Comparison of ENCODE assay signal across 19 mouse cellular contexts in genomic region chr6:141576646-141577200, GRCm38 (mm10). TPM values are rescaled to one million over a fixed set of nuclear protein-coding genes. Genes with fewer than 3 reads are reported as not detected.
DNase-seq lines count a peak whose midpoint lies in the region; ATAC-seq and TF ChIP-seq lines count a peak whose summit lies in the region.
"Had no signal": no experiment of that assay in that cellular context is flagged by ENCODE, and none has a peak within 500 bp of the region (broad histone marks: within the 10 kb centered on the region; RNA-seq: fewer than 3 reads in every experiment).

No protein-coding gene starts in this region.

- H3K4me1 ChIP-seq in liver, adult 2 months (ENCODE audit: control insufficient read depth, insufficient read depth, low read length) = no peaks in the 10 kb centered on the region
- H3K4me1 ChIP-seq in liver, embryonic 11.5 days (replicated peaks; ENCODE audit: control insufficient read depth, insufficient read depth, low read length) = no peaks in the 10 kb centered on the region
- peaks cover 3% of the 10 kb centered on the region; the same call in 1 of the 2 replicates for H3K4me1 ChIP-seq in midbrain, embryonic 16.5 days (ENCODE audit: control insufficient read depth, insufficient read depth, low read length)
- H3K4me1 ChIP-seq: heart, embryonic 12.5 days; hindbrain, embryonic 13.5 days; limb, embryonic 13.5 days had no signal

- H3K79me2 ChIP-seq in liver, adult 2 months (ENCODE audit: control insufficient read depth, insufficient read depth, low read length) = no peaks in the 10 kb centered on the region

- H3K4me2 ChIP-seq in liver, embryonic 11.5 days = no peak overlapping the region
- no peak overlapping the region for H3K4me2 ChIP-seq in midbrain, embryonic 16.5 days (ENCODE audit: low read length)
- H3K4me2 ChIP-seq: heart, embryonic 12.5 days; hindbrain, embryonic 13.5 days; limb, embryonic 13.5 days had no signal

- no peaks in the 10 kb centered on the region for H3K9me3 ChIP-seq in liver, embryonic 11.5 days (ENCODE audit: control insufficient read depth, low read length)
- H3K9me3 ChIP-seq in midbrain, embryonic 16.5 days (replicated peaks; ENCODE audit: control insufficient read depth, low read length, poor library complexity, severe bottlenecking) = no peaks in the 10 kb centered on the region
- H3K9me3 ChIP-seq: heart, embryonic 12.5 days; hindbrain, embryonic 13.5 days; limb, embryonic 13.5 days had no signal

- ATAC-seq in frontal cortex, adult (ENCODE audit: low TSS enrichment) = peak; percentile 52; the same call in 1 of the 2 replicates
- no peak for ATAC-seq in liver, embryonic 11.5 days (replicated peaks; ENCODE audit: low FRiP score)
- 0 out of 2 replicates have a peak, but pooled peaks have one; percentile 39 for ATAC-seq in midbrain, embryonic 16.5 days

- H3K4me3 ChIP-seq in liver, adult 2 months (ENCODE audit: insufficient read depth, low read depth, low read length) = no peak overlapping the region
- H3K4me3 ChIP-seq in liver, embryonic 11.5 days (ENCODE audit: low read depth, low read length) = no peak overlapping the region
- H3K4me3 ChIP-seq in midbrain, embryonic 16.5 days (ENCODE audit: low read depth, low read length) = no peak overlapping the region
- H3K4me3 ChIP-seq: heart, embryonic 12.5 days; hindbrain, embryonic 13.5 days; limb, embryonic 13.5 days had no signal

- WGBS in liver, adult 2 months = 22% methylated on average over 3 of the region's 3 CpGs
- 44% methylated on average over 3 of the region's 3 CpGs for WGBS in liver, embryonic 11.5 days
- 20% methylated on average over 3 of the region's 3 CpGs for WGBS in midbrain, embryonic 16.5 days

- H3K27ac ChIP-seq in liver, adult 2 months (replicated peaks; ENCODE audit: insufficient read depth, low read depth, low read length) = no peak overlapping the region
- H3K27ac ChIP-seq in liver, embryonic 11.5 days (ENCODE audit: low read depth, low read length) = no peak overlapping the region
- no peak overlapping the region for H3K27ac ChIP-seq in midbrain, embryonic 16.5 days (ENCODE audit: low read length)
- H3K27ac ChIP-seq: hindbrain, embryonic 13.5 days; limb, embryonic 13.5 days had no signal

- no peaks in the 10 kb centered on the region for H3K36me3 ChIP-seq in liver, adult 2 months (ENCODE audit: control insufficient read depth, insufficient read depth, low read length)
- H3K36me3 ChIP-seq in liver, embryonic 11.5 days (ENCODE audit: control insufficient read depth, insufficient read depth, low read length) = no peaks in the 10 kb centered on the region
- H3K36me3 ChIP-seq in midbrain, embryonic 16.5 days (ENCODE audit: control insufficient read depth, insufficient read depth, low read length) = no peaks in the 10 kb centered on the region
- H3K36me3 ChIP-seq: heart, embryonic 12.5 days; hindbrain, embryonic 13.5 days; limb, embryonic 13.5 days had no signal

- peak; percentile 63 for TF ChIP-seq CTCF in liver, adult 2 months (IDR thresholded peaks at IDR 0.05; ENCODE audit: low read depth, low read length)

- no peak for DNase-seq in frontal cortex, postnatal 36 days (ENCODE audit: low spot score in 2 of 2)
- no peak for DNase-seq in liver, adult 2 months (ENCODE audit: extremely low read depth, low read depth, low spot score)
- DNase-seq in liver, embryonic 11.5 days (ENCODE audit: low spot score) = no peak
- peak; percentile 52 for DNase-seq in Muller cell, postnatal 12 days (ENCODE audit: inconsistent ontology term)
- DNase-seq in testis, postnatal 10 days (ENCODE audit: low spot score) = no peak
- DNase-seq in urinary bladder, postnatal 10 days (ENCODE audit: low spot score) = no peak
- DNase-seq: adrenal gland, adult 2 months; cerebellum, postnatal 25 days; gastrocnemius, postnatal 10 days; layer of hippocampus, postnatal 36 days; lung, postnatal 14 days; right cerebral cortex, postnatal 4 days; thymus, postnatal 36 days had no signal

- H3K9ac ChIP-seq in liver, adult 2 months (ENCODE audit: low read depth, low read length) = no peak overlapping the region
- H3K9ac ChIP-seq in liver, embryonic 11.5 days (ENCODE audit: low read depth, low read length) = no peak overlapping the region
- no peak overlapping the region for H3K9ac ChIP-seq in midbrain, embryonic 16.5 days (ENCODE audit: low read depth, low read length)
- H3K9ac ChIP-seq: heart, embryonic 12.5 days; hindbrain, embryonic 13.5 days had no signal

- H3K27me3 ChIP-seq in liver, adult 2 months (ENCODE audit: control insufficient read depth, insufficient read depth, low read length) = no peaks in the 10 kb centered on the region
- H3K27me3 ChIP-seq in liver, embryonic 11.5 days (replicated peaks; ENCODE audit: control insufficient read depth, insufficient read depth, low read length) = no peaks in the 10 kb centered on the region
- no peaks in the 10 kb centered on the region for H3K27me3 ChIP-seq in midbrain, embryonic 16.5 days (ENCODE audit: control insufficient read depth, insufficient read depth, low read depth, low read length)
- H3K27me3 ChIP-seq: heart, embryonic 12.5 days; hindbrain, embryonic 13.5 days; limb, embryonic 13.5 days had no signal

- no peak for TF ChIP-seq POLR2A in liver, adult 2 months (IDR thresholded peaks at IDR 0.05; ENCODE audit: extremely low read depth, insufficient read depth, low read length)

RNA-seq across cellular contexts. Expression of gene Slco1c1, which starts 52.6 kb away (rescaled TPM):
- not detected in 2 replicates for total RNA-seq in liver, adult 2 months (2014; rRNA removed)
- not detected in 2 replicates for polyA plus RNA-seq in liver, adult 2 months (2012; rRNA removed)
- not detected in 2 replicates for polyA plus RNA-seq in liver, embryonic 11.5 days (2014; fragmentation: Nextera tagmentation; extraction: Ambion mirVana)
- 19.0 and 21.2 TPM in 2 replicates for polyA plus RNA-seq in midbrain, embryonic 16.5 days (2015; fragmentation: Nextera tagmentation; extraction: Ambion mirVana)

RNA-seq across cellular contexts. Expression of gene Slco1b2, which starts 52.6 kb away (rescaled TPM):
- 948 and 1,654 TPM in 2 replicates for total RNA-seq in liver, adult 2 months (2014; rRNA removed)
- polyA plus RNA-seq in liver, adult 2 months (2012; rRNA removed) = 164 and 169 TPM in 2 replicates
- polyA plus RNA-seq in liver, embryonic 11.5 days (2014; fragmentation: Nextera tagmentation; extraction: Ambion mirVana) = not detected in 2 replicates
- polyA plus RNA-seq in midbrain, embryonic 16.5 days (2015; fragmentation: Nextera tagmentation; extraction: Ambion mirVana) = not detected in 2 replicates
- total RNA-seq: gastrocnemius, postnatal 10 days had no signal
- polyA plus RNA-seq: adrenal gland, adult 2 months; heart, embryonic 12.5 days; hindbrain, embryonic 13.5 days; kidney, embryonic 14.5 days; limb, embryonic 13.5 days had no signal

Comparison
In these comparisons a context has a peak if more than half of its experiments do, and no peak if none do; other contexts are left out.
1. RNA of gene Slco1b2, which starts 52.6 kb away (polyA plus RNA-seq): 164 to 169 TPM in liver, adult 2 months; not detected in midbrain, embryonic 16.5 days and not detected in liver, embryonic 11.5 days; every median in the first group is over 100 times any median in the second.
2. RNA of gene Slco1c1, which starts 52.6 kb away (polyA plus RNA-seq): 19.0 to 21.2 TPM in midbrain, embryonic 16.5 days; not detected in liver, embryonic 11.5 days and not detected in liver, adult 2 months; every median in the first group is over 10 times any median in the second.